Mouse (Mus musculus): ENCODE measurements around the gene Nedd4.

Gene Nedd4

GRCm38 (mm10) chr9:72733966-72734365 lies 71.8 kb downstream of the Nedd4 start:
- peak; percentile 35 to 57 for DNase-seq

- DNase-seq, result peak; percentile 33 to 59
These were observed 73.8 kb downstream of the Nedd4 start for GRCm38 (mm10) chr9:72735822-72736410.

DNA sequence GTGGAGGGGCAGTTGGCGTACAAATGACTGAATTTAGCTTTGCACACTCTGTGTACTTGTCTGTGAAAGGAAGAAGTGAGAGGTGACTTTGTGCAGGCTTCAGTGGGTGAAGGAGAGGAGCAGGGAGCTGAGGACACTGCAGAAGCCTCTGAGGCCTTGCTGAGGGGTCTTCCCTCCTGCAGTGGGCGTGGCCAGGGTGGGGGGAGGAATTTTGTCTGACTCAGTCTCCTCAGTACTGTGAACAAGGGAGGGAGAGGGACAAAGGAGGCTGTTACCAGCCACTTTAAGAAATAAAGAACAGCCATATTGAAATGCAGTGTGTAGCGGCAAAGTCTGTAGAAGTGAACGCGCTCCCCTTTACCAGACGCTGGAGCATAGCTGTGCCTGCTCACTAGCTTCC lies 79.1 kb downstream of the Nedd4 start:
- no peak for DNase-seq

DNA sequence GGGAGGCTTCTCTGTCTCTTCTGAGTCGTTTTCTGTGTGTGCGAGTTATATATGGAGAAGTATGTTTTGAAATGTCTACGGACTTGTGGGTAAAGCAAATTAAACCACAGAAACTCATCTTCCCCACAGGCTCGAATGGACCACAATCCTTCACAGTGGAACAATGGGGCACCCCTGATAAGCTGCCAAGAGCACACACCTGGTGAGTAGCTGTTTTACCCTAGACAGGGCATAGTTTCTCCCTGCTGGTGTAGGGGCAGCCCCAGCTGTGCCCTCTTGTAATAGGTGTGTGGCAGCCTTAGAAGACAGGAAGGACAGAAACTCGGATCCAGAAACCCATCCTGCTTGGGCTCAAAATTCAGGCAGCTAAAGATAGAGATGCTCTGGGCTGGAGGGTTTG lies 84.1 kb downstream of the Nedd4 start:
- DNase-seq, result no peak

- no peak for DNase-seq
These were observed 88.1 kb downstream of the Nedd4 start for GRCm38 (mm10) chr9:72750272-72750671.

GRCm38 (mm10) chr9:72752656-72753055 lies 90.5 kb downstream of the Nedd4 start:
- DNase-seq, result no peak

DNA sequence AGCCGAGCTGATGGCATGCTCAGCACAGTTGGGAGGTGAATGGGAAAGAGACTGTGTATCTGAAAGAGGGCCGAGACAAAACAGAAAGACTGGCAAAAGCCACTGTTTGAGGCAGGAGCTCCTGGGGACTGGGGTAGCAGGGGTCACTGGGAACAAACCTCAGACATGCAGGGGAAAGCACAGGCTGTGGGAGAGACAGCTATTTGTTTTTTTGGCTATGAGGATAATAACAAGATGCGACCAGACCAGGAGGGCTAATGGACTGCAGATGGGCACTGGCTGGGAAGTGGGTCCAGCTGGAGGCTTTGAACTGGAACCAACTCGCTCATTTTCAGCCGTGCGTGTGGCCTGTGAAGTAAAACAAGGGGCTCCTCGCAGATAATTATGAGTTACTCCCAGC lies 91.6 kb downstream of the Nedd4 start:
- DNase-seq, result no peak

- DNase-seq, result no peak
These were observed 95.0 kb downstream of the Nedd4 start for GRCm38 (mm10) chr9:72757143-72757542.

DNA sequence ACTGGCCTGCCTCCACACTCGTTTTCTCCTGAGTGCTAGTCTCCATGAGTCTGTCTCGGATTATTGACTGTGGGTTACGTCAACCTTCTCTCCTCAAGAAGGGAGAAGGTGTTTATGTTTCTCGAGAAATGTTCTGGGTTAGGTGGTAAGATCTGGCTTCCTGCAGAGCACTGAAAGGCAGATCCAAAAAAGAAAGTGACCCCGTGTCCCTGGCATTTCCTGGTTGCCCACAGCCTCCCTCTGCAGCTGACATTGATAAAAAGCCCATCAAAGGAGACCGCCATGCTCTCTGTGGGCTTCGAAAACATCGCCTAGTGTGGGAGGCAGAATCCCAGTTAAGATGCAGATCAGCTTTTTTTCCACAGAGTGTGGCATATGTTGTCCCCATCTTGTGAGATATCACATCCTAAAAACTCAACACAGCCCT lies 96.6 kb downstream of the Nedd4 start:
- DNase-seq, result no peak

DNA sequence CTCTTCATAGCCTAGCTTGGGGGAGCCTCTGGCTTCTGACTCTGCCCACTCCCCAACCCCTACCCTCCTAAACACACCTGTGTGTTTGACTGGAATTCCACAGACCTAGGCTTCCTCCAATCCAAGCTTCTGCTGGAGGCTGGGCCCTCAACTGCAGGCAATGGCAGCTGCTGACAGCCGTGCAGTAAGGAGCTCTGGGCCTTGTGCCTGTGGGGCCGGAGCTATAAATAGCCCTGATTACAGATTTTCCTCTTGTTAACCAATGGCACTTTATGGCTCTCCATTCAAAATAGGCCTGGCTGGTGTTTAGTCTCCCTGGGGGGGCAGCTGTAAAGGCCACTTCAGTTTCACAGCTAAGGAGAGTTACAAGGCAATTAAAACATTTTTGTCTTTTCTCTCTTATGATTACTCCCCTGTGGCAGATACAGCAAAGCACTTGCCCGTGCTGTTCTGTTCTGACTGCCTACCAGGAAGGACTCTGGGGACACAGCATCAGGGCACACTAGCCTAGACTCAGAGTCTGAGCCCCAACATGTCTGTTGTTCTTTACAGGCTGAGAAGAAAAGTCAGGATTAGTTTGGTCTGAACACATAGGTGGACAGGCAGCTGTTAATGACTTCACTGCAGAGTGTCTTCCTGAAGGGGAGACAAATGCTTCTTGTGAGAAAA lies 101.0 kb downstream of the Nedd4 start:
- DNase-seq, result peak in 1 of 2 experiments; percentile 12

DNA sequence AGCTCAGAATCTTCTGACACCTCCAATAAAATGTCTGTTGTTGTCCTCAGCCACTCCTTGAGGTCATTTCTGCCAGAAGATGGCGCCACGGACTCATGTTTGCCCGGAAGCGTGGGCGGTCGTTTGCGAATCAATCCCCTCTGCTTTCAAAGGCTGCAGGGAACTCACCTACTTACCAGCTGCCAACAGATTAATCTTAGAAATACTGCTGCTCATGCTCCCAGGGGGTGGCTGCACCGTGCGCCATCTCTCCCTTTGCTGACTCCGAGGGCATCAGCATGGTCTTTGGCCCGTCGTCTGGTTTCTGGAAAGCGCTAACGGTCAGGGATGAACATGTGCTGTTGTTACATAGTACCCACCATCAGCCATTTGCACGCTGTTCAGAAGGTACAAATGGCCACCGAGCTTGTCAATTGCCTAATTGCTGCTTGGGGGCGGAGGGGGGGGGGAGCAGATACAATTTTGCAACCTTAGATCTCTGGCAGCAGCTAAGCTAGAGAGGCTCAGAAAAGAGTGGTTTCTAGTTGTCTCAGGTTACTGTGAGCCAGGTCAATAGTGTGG lies 104.7 kb downstream of the Nedd4 start:
- peak; percentile 73 to 83 for DNase-seq

DNA sequence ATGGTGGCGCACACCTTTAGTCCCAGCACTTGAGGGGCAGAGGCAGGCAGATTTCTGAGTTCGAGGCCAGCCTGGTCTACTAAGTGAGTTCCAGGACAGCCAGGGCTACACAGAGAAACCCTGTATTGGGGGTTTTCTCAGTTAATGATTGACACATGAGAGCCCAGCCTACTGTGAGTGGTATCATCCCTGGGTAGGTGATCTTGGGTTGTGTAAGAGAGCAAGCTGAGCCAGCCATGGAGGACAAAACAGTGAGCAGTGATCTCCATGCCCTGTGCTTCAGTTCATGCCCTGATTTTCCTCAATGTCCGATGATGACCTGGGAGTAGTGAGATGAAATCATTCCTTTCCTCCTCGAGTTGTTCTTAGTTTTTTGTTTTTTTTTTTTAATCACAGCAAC lies 112.9 kb downstream of the Nedd4 start:
- DNase-seq, result no peak

DNA sequence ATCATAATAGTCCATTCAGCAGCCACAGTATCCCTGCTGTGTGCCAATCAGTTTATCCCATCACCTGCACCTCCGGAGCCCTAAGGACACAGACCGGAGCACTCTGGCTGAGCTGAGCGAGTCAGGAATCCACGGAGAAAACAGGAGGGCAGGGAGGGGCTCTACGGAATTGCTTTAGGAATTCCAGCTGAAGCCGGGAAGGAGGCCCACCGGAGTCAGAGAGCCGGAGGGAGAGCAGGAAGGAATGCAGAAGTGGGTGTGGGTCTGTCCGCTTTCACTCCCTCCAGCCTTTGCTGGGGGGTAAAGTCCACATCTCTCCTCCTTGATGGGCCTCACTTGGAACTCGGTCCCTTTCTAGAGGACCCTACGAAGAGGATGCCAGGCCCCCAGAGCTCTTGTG lies 116.9 kb downstream of the Nedd4 start:
- DNase-seq, result no peak

- no peak for DNase-seq
These were observed 117.6 kb downstream of the Nedd4 start for GRCm38 (mm10) chr9:72779733-72780132.

- DNase-seq, result no peak
These were observed 118.5 kb downstream of the Nedd4 start for GRCm38 (mm10) chr9:72780694-72781093.

GRCm38 (mm10) chr9:72781466-72781865 lies 119.3 kb downstream of the Nedd4 start:
- DNase-seq, result no peak

DNA sequence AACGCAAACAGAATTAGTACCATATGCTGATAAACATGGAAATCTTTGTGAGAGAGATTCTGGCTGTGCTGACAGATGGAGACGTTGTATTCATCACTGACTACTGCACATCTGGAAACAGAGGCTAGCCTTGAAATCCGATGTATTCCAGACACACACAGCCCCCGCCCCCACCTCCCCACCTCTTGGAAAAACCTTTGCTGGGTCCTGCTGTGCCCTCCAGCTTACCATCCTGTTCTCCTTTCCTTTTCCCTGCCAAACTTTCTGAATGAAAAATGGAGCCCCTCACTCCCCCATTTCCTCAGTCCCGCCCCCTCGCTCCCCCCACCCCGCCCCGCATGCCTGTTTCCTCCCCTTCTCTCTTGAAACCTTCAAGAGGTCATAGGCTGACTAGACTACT lies 120.0 kb downstream of the Nedd4 start:
- no peak for DNase-seq

- no peak for DNase-seq
These were observed 125.6 kb downstream of the Nedd4 start for GRCm38 (mm10) chr9:72787732-72788131.

- DNase-seq, result no peak
These were observed 128.5 kb downstream of the Nedd4 start for GRCm38 (mm10) chr9:72790530-72791212.

GRCm38 (mm10) chr9:72791213-72791582 lies 129.1 kb downstream of the Nedd4 start:
- no peak for DNase-seq

GRCm38 (mm10) chr9:72791681-72792080 lies 129.5 kb downstream of the Nedd4 start:
- DNase-seq, result peak; percentile 33 to 41

DNA sequence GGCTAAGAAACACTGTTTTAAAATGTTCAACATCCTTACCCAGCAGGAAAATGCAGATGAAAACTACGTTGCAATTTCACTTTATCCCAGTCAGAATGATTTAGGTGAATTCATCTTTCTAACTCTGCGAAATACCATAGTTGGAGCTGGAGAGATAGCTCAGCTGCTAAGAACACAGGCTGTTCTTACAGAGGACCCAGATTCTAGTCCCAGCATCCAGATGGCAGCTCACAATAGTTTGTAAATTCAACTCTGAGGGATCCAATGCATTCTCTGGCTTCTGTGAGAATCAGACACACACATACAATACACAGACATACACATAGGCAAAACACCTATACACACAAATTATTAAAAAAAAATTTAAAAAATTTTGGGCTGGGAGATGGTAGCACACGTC lies 133.1 kb downstream of the Nedd4 start:
- no peak for DNase-seq

DNA sequence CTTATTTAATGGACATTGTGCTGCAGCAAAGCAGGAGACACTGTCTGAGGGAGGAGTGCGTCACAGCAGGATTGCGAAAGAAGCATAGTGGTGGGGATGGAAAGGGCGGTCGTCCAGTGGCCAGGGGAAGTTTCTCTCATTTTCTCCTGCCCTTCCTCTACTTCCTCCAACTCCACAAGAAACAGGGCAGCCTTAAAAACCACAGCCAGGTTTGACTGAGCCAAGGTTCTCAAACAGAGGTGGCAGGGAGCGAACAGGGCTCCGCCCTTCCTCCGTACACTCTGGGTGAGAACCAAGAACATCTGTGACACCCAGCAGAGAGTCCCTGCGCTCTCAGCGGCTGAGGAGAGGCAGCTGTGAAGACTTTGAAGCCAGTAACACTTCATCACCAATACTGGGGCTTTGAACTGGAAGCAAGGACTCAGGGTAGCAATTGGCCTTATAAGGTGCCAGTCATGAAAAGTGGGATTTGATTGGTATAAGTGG lies 135.0 kb downstream of the Nedd4 start:
- peak; percentile 60 to 64 for DNase-seq
